Mouse (Mus musculus): ENCODE measurements at regions not wholly inside any gene's neighbourhood (a gene's known extent, or its start where the extent isn't known, plus 50 kb on each side); places are given as distances from the start of the nearest gene placed in this dataset.

DNA sequence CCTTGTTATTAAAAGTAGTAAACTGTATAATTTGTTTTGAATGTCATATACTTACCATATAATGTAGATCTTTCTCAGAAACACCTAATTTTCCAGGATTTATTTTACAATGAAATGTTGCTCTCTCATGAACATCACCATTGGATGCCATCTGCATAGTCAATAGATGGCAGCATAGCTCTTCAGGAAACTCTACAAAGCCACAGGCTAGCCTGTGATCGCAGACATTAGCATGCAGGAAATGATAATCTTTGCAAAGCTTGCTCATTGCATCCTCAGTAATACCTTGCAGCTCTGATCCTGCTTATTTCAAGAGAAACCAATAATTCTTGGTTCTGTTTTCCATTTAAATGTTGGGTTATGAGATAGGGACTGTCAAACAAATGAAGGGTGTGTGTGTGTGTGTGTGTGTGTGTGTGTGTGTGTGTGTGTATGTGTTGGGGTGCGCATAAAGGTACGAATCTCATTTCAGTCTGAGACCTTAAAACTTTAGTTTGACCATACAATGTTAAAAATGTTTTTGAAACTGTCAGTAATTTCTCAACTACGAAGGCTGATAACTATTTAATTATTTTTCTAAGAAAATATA lies 1595.1 kb upstream of the Pcdh10 start:
- peak in 1 of 2 experiments; percentile 15 for DNase-seq (ENCODE audit: low spot score in 2 of 2)

DNA sequence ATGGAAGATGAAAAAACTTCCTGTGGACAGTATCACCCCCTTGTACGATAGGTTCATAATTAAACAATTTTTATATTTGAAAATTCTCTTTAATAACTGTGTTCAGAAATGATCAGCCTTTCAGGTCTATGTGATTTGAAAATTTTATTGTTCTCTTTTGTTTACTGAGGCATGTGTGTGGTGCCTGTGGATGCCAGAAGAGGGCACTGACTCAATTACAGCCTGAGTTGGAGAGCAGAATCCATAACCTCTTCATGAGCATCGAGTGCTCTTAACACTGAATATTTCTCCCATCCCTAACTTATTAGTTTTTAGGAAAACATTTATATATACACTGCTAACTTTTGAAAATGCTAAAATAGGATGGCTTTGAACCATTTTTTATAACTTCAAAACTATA lies 1594.0 kb upstream of the Pcdh10 start:
- no peak for DNase-seq (ENCODE audit: low spot score in 2 of 2)
